Mouse (Mus musculus): ENCODE measurements around the gene Omt2a. TPM values are rescaled to one million over a fixed set of nuclear protein-coding genes. Genes with fewer than 3 reads are reported as not detected.
"Not testable (repeated sequence)": the region's sequence is repeated elsewhere in the genome, so short reads cannot be mapped to it uniquely, and the experiment has no call there.

The Omt2a gene
- polyA plus RNA-seq, 1 experiment from 2014 or later: not detected

DNA sequence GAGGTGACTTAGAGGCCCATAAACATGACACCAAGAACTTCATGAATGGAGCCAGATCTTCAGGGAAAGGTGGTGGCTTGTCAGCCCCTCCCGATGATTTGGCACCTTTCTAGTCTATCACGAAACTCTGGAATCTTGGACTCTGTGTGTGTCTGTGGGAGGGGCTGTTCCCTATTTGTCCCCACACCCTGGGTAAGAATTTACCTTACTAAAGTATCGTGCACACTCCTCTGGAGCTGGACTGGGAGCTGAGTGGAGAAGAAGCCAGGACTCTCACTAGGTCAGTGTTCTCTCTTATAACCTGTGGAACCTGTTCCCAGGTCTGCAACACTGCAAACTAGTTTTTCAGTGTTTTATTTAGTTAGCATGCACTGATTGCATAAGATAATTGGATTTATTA lies 24.9 kb downstream of the Omt2a start, which contains the start of gene Gm10639:
TSS of gene Gm10639 (plus strand) at position 201 of the 400 bp plus-strand sequence.
- not testable (repeated sequence) for H3K9me3 ChIP-seq; H3K4me3 ChIP-seq; H3K27ac ChIP-seq; H3K4me2 ChIP-seq; H3K9ac ChIP-seq; H3K36me3 ChIP-seq (replicated peaks); ATAC-seq (replicated peaks); H3K4me1 ChIP-seq; H3K27me3 ChIP-seq (replicated peaks)
- 92% methylated on average over 3 of the region's 3 CpGs for WGBS

DNA sequence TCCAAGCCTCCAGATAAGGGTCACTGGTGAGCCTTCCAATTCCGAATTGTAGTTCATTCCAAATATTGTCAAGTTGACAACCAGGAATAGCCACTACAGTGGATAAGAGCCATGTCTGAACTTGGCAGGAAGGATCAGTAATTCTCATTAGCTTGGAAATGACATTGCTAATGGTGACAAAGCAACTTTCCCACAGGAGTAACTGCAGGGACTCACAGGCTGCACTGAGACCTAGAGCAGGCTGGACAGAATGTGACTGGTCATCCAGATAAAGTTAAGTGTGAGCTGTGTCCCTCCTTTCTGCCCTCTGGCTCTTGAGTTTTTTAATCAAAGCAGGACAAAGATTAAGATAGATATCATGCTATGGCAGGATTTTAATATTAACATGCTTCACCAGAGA lies 25.5 kb downstream of the Omt2a start:
- H3K9ac ChIP-seq; H3K27ac ChIP-seq; H3K27me3 ChIP-seq (replicated peaks); H3K4me3 ChIP-seq; H3K4me2 ChIP-seq; ATAC-seq (replicated peaks); H3K36me3 ChIP-seq (replicated peaks); H3K4me1 ChIP-seq; H3K9me3 ChIP-seq: not testable (repeated sequence)
- 61% methylated on average over 1 of the region's 1 CpGs for WGBS

DNA sequence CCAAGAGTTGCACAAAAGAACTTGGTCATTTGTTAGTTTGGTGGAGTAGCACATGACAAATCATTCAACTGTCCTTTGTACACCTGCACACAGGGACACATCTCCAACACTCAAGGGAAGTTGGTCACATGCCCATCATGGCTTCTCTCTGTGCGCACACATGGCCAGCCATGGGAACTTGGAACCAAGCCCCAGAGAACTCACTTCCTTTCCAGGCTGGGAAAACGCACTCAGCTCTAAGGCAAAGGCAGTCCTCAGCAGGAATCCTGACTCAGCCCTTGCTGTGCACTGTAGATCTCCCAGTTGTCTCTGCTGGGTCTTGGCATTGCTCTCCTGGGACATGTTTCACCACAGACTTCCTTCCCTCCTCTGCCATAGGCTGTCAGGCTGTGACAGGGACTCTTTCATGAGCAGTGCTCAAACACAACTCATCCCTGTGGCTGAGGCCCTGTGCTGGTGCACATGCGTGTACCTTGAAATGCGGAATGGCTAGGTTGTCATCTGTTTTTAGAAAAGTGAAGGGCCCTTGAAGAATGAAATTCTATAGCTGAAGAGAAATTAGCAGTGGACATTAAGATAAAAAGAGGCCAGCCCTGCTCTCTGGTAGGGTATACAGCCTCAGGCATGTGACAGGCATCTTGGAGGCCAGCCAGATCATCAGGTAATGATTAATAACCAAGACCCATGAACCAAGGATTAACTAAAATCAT lies 32.4 kb downstream of the Omt2a start:
- H3K36me3 ChIP-seq (replicated peaks); ATAC-seq (replicated peaks); H3K27me3 ChIP-seq (replicated peaks); H3K4me3 ChIP-seq; H3K4me2 ChIP-seq; H3K9me3 ChIP-seq; H3K9ac ChIP-seq; H3K4me1 ChIP-seq; H3K27ac ChIP-seq: not testable (repeated sequence)
- 91% methylated on average over 4 of the region's 4 CpGs for WGBS

DNA sequence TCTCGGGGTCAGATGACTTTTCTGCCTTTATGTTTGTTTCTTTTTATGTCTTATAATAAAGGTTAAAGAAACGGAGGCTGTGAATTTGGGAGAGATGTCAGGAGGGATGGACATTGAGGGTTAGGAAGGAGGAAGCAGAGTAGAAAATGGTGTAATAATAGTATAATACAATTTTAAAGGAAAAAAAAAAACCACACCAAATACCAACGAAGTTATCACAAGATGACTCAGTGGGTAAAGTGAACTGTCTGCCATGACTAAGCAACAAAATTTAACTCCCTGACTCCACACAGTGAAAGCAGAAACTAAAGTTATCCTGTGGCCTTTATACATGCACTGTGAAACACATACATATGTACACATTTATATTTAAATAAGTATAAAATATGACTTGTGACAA lies 43.7 kb downstream of the Omt2a start:
- ATAC-seq (replicated peaks); H3K36me3 ChIP-seq (replicated peaks); H3K4me3 ChIP-seq; H3K4me2 ChIP-seq; H3K9me3 ChIP-seq; H3K4me1 ChIP-seq; H3K9ac ChIP-seq; H3K27ac ChIP-seq; H3K27me3 ChIP-seq (replicated peaks): not testable (repeated sequence)
- WGBS: 89% methylated on average over 3 of the region's 3 CpGs

Other genes starting within 250 kb of the Omt2a start
- gene Fbxo9, start 205.7 kb downstream of the Omt2a start, polyA plus RNA-seq (2015; fragmentation: Nextera tagmentation; extraction: Ambion mirVana): 67.5 and 75.1 TPM in 2 replicates
- gene Ick, start 205.6 kb downstream of the Omt2a start, polyA plus RNA-seq (2015; fragmentation: Nextera tagmentation; extraction: Ambion mirVana): 43.0 and 46.3 TPM in 2 replicates
- 15.7 and 21.0 TPM in 2 replicates for gene Gsta4, start 132.0 kb downstream of the Omt2a start, polyA plus RNA-seq (2015; fragmentation: Nextera tagmentation; extraction: Ambion mirVana)
- not detected in 2 replicates for gene Gsta1, start 84.1 kb downstream of the Omt2a start, polyA plus RNA-seq (2015; fragmentation: Nextera tagmentation; extraction: Ambion mirVana)
- gene Gm3776, start 57.7 kb downstream of the Omt2a start, polyA plus RNA-seq (2015; fragmentation: Nextera tagmentation; extraction: Ambion mirVana): not detected in 2 replicates
- gene Gm10639, start 24.9 kb downstream of the Omt2a start, polyA plus RNA-seq (2015; fragmentation: Nextera tagmentation; extraction: Ambion mirVana): not detected in 2 replicates
- gene Omt2b, start 12.8 kb upstream of the Omt2a start, polyA plus RNA-seq (2015; fragmentation: Nextera tagmentation; extraction: Ambion mirVana): not detected in 2 replicates
- gene Gsta2, start 41.0 kb upstream of the Omt2a start, polyA plus RNA-seq (2015; fragmentation: Nextera tagmentation; extraction: Ambion mirVana): not detected in 2 replicates
- 5.6 and 6.3 TPM in 2 replicates for gene Dppa5a, start 53.4 kb upstream of the Omt2a start, polyA plus RNA-seq (2015; fragmentation: Nextera tagmentation; extraction: Ambion mirVana)
- 6.3 and 6.5 TPM in 2 replicates for gene Ooep, start 63.9 kb upstream of the Omt2a start, polyA plus RNA-seq (2015; fragmentation: Nextera tagmentation; extraction: Ambion mirVana)
- gene Ddx43, start 81.0 kb upstream of the Omt2a start, polyA plus RNA-seq (2015; fragmentation: Nextera tagmentation; extraction: Ambion mirVana): 0.41 and 0.47 TPM in 2 replicates
- 0.68 and 0.80 TPM in 2 replicates for gene Cgas, start 128.4 kb upstream of the Omt2a start, polyA plus RNA-seq (2015; fragmentation: Nextera tagmentation; extraction: Ambion mirVana)
- gene Mto1, start 133.4 kb upstream of the Omt2a start, polyA plus RNA-seq (2015; fragmentation: Nextera tagmentation; extraction: Ambion mirVana): 28.8 and 30.8 TPM in 2 replicates
- gene Gm17324, start 134.0 kb upstream of the Omt2a start, polyA plus RNA-seq (2015; fragmentation: Nextera tagmentation; extraction: Ambion mirVana): 2.2 and 2.4 TPM in 2 replicates
- gene Eef1a1, start 174.4 kb upstream of the Omt2a start, polyA plus RNA-seq (2015; fragmentation: Nextera tagmentation; extraction: Ambion mirVana): 3,193 and 3,214 TPM in 2 replicates